Mouse (Mus musculus): ENCODE data around the gene Kdelr3. TPM values are rescaled to one million over a fixed set of nuclear protein-coding genes. Genes with fewer than 3 reads are reported as not detected.

The Kdelr3 gene
- total and polyA plus RNA-seq, 3 experiments, result 0.33 to 7.4 (median 0.94) TPM

DNA sequence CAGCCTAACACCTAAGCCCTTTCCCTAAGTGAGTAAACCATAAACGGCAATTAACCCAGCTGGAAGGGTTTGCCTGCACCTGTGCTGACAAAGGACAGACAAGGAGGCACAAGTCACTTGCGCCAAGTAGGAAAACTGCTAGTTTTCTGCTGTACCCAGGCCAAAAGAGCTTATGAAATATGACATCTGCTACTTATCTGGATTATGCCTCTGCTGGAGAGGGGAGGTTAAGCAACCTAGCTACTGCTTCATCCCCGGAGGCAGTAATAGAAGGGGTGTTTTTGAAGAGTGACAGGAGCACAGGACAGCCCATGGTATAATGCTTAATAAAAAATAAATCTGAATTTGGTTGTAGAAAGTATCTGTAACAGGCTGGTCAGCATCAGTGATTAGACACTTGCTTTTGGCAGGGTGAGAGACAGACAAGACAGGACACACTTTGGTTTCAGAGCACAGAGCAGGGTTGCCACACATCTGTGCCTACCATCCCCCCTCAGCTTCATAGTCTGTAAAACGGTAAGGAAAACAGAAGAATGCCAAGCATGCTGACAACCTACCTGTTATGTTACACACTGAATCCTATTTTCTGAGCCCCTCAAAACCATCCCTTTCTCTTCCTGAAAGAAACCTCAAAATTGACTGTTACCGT, 11.9 kb downstream of the Kdelr3 start:
- Histone ChIP-seq H3K4me1 (ENCODE audit: control insufficient read depth in 1 of 2, insufficient read depth in 2 of 2) (no peaks in the 10 kb centered on the region), H3K36me3 (replicated peaks in 1 of 2; ENCODE audit: control insufficient read depth in 1 of 2, insufficient read depth in 1 of 2, low read length in 1 of 2) (peaks cover 52 to 76% of the 10 kb centered on the region in 2 experiments), H3K4me3 (replicated peaks in 1 of 3; ENCODE audit: low read depth in 2 of 3, low read length in 2 of 3, poor library complexity in 1 of 3) (no peak overlapping the region), H3K79me2 (replicated peaks; ENCODE audit: control insufficient read depth, extremely low read depth, insufficient read depth, poor library complexity, severe bottlenecking) (no peaks in the 10 kb centered on the region), H3K4me2 (ENCODE audit: insufficient read depth, low read depth, poor library complexity, severe bottlenecking) (no peak overlapping the region), H3K27me3 (replicated peaks) (no peaks in the 10 kb centered on the region), H3K9me3 (replicated peaks; ENCODE audit: low read length) (no peaks in the 10 kb centered on the region), H3K9ac (ENCODE audit: insufficient read depth, low read depth) (no peak overlapping the region), H3K27ac (ENCODE audit: insufficient read depth, low read depth) (no peak overlapping the region)
- DNase-seq (ENCODE audit: extremely low read depth), result no peak
- in situ Hi-C loops (cut with MboI; ENCODE audit: low pct_ligation_motif_present, low pct_unique_long_range_greater_than_20kb, low sequenced_read_pairs) (no loop called here), dilution Hi-C loops (cut with MboI; ENCODE audit: extremely low pct_ligation_motif_present, extremely low pct_unique_long_range_greater_than_20kb, low sequenced_read_pairs) (no loop called here)
- TF ChIP-seq ZNF384 (IDR thresholded peaks at IDR 0.05; ENCODE audit: low read depth, low read length) (no peak), PAX5 (IDR thresholded peaks at IDR 0.05; ENCODE audit: low read length) (no peak), SIN3A (IDR thresholded peaks at IDR 0.05; ENCODE audit: low read length) (no peak)

DNA sequence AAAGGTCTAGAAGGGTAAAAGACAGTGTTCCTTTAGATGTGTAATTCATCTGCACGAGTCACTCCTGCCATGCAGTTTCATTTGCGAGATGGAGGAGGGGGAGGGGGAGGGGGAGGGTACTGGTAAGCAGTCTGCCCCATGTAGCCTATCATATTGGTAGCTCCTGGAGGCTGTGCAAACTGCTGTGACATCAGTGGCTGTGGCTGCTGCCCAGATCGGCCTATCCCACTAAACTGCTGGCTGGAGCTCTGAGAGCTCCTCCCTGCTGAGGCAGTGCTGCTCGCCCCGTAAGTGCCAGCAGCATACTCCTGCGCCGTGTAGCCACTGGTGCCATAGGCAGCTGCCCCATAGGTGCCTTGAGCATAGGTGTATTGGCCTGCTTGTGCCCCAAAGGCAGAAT, 13.7 kb downstream of the Kdelr3 start:
- H3K4me3 ChIP-seq (replicated peaks in 1 of 3; ENCODE audit: low read depth in 2 of 3, low read length in 2 of 3, poor library complexity in 1 of 3), result no peak overlapping the region
- H3K79me2 ChIP-seq (replicated peaks; ENCODE audit: control insufficient read depth, extremely low read depth, insufficient read depth, poor library complexity, severe bottlenecking), result no peaks in the 10 kb centered on the region
- no peaks in the 10 kb centered on the region for H3K9me3 ChIP-seq (replicated peaks; ENCODE audit: low read length)
- H3K27me3 ChIP-seq (replicated peaks), result no peaks in the 10 kb centered on the region
- no peak overlapping the region for H3K9ac ChIP-seq (ENCODE audit: insufficient read depth, low read depth)
- H3K4me1 ChIP-seq (ENCODE audit: control insufficient read depth in 1 of 2, insufficient read depth in 2 of 2), result no peaks in the 10 kb centered on the region
- peaks cover 64 to 94% of the 10 kb centered on the region in 2 experiments for H3K36me3 ChIP-seq (replicated peaks in 1 of 2; ENCODE audit: control insufficient read depth in 1 of 2, insufficient read depth in 1 of 2, low read length in 1 of 2)
- TF ChIP-seq ZMIZ1 (IDR thresholded peaks at IDR 0.05; ENCODE audit: low read depth, low read length), result no peak
- TF ChIP-seq HCFC1 (IDR thresholded peaks at IDR 0.05; ENCODE audit: low read depth, low read length), result no peak
- TF ChIP-seq ZC3H11A (IDR thresholded peaks at IDR 0.05; ENCODE audit: low read depth, low read length), result no peak
- no peak for TF ChIP-seq RAD21 (IDR thresholded peaks at IDR 0.05; ENCODE audit: low read depth, low read length)
- TF ChIP-seq MAX (IDR thresholded peaks at IDR 0.05; ENCODE audit: low read length), result no peak
- no peak for TF ChIP-seq ELF1 (IDR thresholded peaks at IDR 0.05; ENCODE audit: low read depth, low read length)
- TF ChIP-seq MXI1 (IDR thresholded peaks at IDR 0.05; ENCODE audit: low read depth, low read length), result no peak
- TF ChIP-seq BHLHE40 (IDR thresholded peaks at IDR 0.05; ENCODE audit: low read depth, low read length), result no peak
- no peak for TF ChIP-seq ETS1 (conservative IDR thresholded peaks at IDR 0.05; ENCODE audit: low read depth, low read length)
- TF ChIP-seq CTCF (conservative IDR thresholded peaks at IDR 0.05 in 1 of 2, IDR thresholded peaks at IDR 0.05 in 1 of 2; ENCODE audit: low read depth in 2 of 2, low read length in 2 of 2), result no peak
- TF ChIP-seq JUND (conservative IDR thresholded peaks at IDR 0.05; ENCODE audit: low read depth, low read length), result no peak
- no peak for TF ChIP-seq SMC3 (IDR thresholded peaks at IDR 0.05; ENCODE audit: low read depth, low read length)
- no peak for TF ChIP-seq RCOR1 (conservative IDR thresholded peaks at IDR 0.05; ENCODE audit: low read depth, low read length)
- TF ChIP-seq NRF1 (IDR thresholded peaks at IDR 0.05; ENCODE audit: low read depth, low read length), result no peak
- no peak for TF ChIP-seq USF1 (IDR thresholded peaks at IDR 0.05; ENCODE audit: low read depth, low read length)
- in situ Hi-C loops (cut with MboI; ENCODE audit: low pct_ligation_motif_present, low pct_unique_long_range_greater_than_20kb, low sequenced_read_pairs), result no loop called here
- DNase-seq (ENCODE audit: extremely low read depth), result no peak
- no peak overlapping the region for H3K4me2 ChIP-seq (ENCODE audit: insufficient read depth, low read depth, poor library complexity, severe bottlenecking)
- no peak overlapping the region for H3K27ac ChIP-seq (ENCODE audit: insufficient read depth, low read depth)
- dilution Hi-C loops (cut with MboI; ENCODE audit: extremely low pct_ligation_motif_present, extremely low pct_unique_long_range_greater_than_20kb, low sequenced_read_pairs), result no loop called here

All from CH12.LX (cell line).